Mouse (Mus musculus) embryonic facial prominence, embryonic 12.5 days (tissue): ENCODE measurements around the gene Osbpl5. TPM values are rescaled to one million over a fixed set of nuclear protein-coding genes. Genes with fewer than 3 reads are reported as not detected.

Experiments used
- ATAC-seq: fragments of 200-750 bp; cut with Nextera tagmentation; 2 replicates; pipeline ENCODE4 v1.8.0; 2017; ENCODE audit not compliant: insufficient number of reproducible peaks, insufficient read depth, low FRiP score, low TSS enrichment
- H3K27ac ChIP-seq: fragments of 300-500 bp; sonication (generic); 2 replicates; pipeline ENCODE4 v1.5.1; 2016; ENCODE audit warnings: mild to moderate bottlenecking
- H3K27me3 ChIP-seq: fragments of 300-500 bp; sonication (generic); 2 replicates; pipeline ENCODE4 v1.6.1; 2016; ENCODE audit warnings: mild to moderate bottlenecking, moderate library complexity
- H3K36me3 ChIP-seq: fragments of 300-500 bp; sonication (generic); 2 replicates; pipeline ENCODE4 v1.6.1; 2016; ENCODE audit warnings: mild to moderate bottlenecking
- H3K4me1 ChIP-seq: fragments of 300-500 bp; sonication (generic); 2 replicates; pipeline ENCODE4 v1.6.1; 2016
- H3K4me2 ChIP-seq: fragments of 300-500 bp; sonication (generic); replicated peaks from 2 replicates; pipeline ENCODE4 v1.6.1; 2016; ENCODE audit warnings: mild to moderate bottlenecking, moderate library complexity
- H3K4me3 ChIP-seq: fragments of 300-500 bp; sonication (generic); 2 replicates; pipeline ENCODE4 v1.5.1; 2016; ENCODE audit warnings: mild to moderate bottlenecking
- H3K9ac ChIP-seq: fragments of 300-500 bp; sonication (generic); 2 replicates; pipeline ENCODE4 v1.6.1; 2016; ENCODE audit warnings: mild to moderate bottlenecking, moderate library complexity
- H3K9me3 ChIP-seq: fragments of 300-500 bp; sonication (generic); 2 replicates; pipeline ENCODE4 v1.6.1; 2016; ENCODE audit warnings: mild to moderate bottlenecking, moderate library complexity
- WGBS: fragments of 180-500 bp; shearing (Covaris S2); methylation state at CpG from one replicate; pipeline ENCODE4 v1.1.7; 2016; 5-methylcytosine and 5-hydroxymethylcytosine counted together
- polyA plus RNA-seq: library from polyadenylated mRNA; unstranded; fragments of >200 nt; fragmentation: Nextera tagmentation; extraction: Ambion mirVana; gene quantifications from 2 replicates; pipeline ENCODE4 v1.2.1, GENCODE M21; 2016

Gene Osbpl5
- 31.6 and 35.6 TPM in 2 replicates for polyA plus RNA-seq

DNA sequence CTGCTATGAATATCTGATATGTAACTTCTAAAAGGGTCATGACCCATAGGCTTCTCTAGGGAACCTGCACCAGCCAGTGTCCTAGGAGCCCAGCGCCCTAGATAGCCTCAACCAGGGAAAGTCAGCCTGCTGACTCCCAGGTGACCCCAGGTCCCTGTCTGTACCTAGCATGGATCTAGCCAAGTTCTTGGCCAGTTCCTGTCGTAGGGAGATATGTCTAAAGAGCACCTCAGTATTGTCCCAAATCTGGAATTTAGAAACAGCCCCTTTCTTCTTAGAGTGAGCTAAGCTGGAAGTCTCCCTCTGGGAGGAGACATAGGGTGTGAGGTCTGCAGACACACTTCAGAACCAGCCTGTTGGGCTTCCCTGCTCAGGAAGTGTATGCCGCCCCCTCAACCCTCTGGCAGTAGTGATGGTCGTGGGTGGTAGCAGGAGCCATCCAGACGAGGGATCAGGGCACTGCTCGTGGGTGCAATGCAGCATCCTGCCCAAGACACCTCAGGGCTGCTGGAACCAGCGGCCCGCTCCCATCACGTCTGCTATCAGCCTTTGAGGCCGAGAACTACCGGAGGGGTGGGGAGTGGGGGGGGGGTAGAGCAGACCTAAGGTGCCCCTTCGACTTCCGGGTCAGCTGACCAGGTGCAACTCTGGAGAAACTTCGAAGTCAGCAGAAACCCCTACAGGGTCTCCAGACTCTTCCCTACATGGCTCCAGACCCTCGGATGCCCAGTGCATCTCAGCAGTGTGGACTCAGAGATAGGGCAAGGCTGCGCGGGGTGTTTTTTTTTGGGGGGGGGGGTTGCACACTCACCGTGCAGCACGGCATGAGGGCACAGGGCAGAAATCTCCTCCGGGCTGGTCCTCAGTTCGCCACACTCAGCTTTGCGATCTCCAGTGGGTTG, at the start of gene Osbpl5:
Osbpl5 (minus strand) TSS at position 861 of the 902 bp plus-strand sequence.
- Histone ChIP-seq H3K9me3 (no peaks in the 10 kb centered on the region), H3K4me3 (peak within 1 kb of the TSS; percentile 37), H3K27ac (no peak within 1 kb of the TSS), H3K9ac (peak within 1 kb of the TSS; percentile 43), H3K4me2 (peak within 1 kb of the TSS; percentile 71), H3K27me3 (peaks cover 30% of the 10 kb centered on the region), H3K4me1 (peaks cover 10% of the 10 kb centered on the region), H3K36me3 (no peaks in the 10 kb centered on the region)
- 23% methylated on average over 22 of the region's 22 CpGs for WGBS
- ATAC-seq = peak; percentile 54

GRCm38 (mm10) chr7:143805199-143805624, 48.4 kb upstream of the Osbpl5 start:
- no peaks in the 10 kb centered on the region for H3K27me3 ChIP-seq
- H3K4me1 ChIP-seq = no peaks in the 10 kb centered on the region
- no peak for ATAC-seq
- H3K9ac ChIP-seq = no peak overlapping the region
- WGBS = 82% methylated on average over 5 of the region's 5 CpGs
- H3K27ac ChIP-seq = no peak overlapping the region
- peaks cover 54% of the 10 kb centered on the region for H3K36me3 ChIP-seq
- no peak overlapping the region for H3K4me3 ChIP-seq
- no peaks in the 10 kb centered on the region for H3K9me3 ChIP-seq
- H3K4me2 ChIP-seq = no peak overlapping the region

DNA sequence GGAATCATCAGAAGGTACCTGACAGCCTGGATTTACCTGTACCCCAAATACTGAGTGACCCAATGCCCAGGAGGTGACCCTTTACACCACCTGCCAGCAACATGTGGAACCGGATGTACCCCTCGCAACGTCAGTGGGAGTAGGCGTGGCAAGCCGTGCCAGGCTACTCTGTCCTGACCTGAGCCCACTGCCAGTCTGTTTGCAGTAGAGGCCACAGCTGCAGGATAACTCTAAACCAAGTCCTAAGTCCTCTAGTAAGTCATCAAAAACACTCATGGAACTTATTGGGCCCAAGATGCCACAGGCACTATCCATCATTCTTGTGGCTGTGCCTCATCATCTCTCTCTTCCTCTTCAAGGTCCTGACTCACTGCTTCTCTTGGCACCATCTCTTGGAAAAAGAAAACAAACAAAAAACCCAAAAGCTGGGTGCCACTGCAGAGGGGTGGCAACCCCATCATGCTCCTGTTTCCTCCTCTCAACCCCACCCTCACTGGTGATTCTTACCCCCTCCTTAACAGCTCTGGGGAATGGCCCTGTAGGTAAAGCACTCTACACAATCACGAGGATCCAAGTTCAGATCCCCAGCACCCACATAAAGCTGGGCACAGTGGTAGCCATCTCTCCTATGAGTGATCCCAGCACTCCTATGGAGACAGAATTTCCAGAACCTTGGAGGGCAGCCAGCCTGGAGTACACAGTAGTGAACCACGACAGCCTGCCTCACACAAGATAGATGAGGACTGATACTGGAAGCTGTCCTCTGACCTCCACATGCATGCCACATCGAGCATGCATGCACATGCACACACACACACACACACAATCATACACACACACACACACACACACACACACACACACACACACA, 44.6 kb upstream of the Osbpl5 start:
- Histone ChIP-seq H3K36me3 (peaks cover 71% of the 10 kb centered on the region), H3K9me3 (no peaks in the 10 kb centered on the region), H3K27me3 (no peaks in the 10 kb centered on the region), H3K4me2 (no peak overlapping the region), H3K4me1 (no peaks in the 10 kb centered on the region), H3K27ac (no peak overlapping the region), H3K9ac (no peak overlapping the region), H3K4me3 (no peak overlapping the region)
- WGBS = 87% methylated on average over 8 of the region's 8 CpGs
- no peak for ATAC-seq

- Histone ChIP-seq H3K4me3 (no peak overlapping the region), H3K27me3 (no peaks in the 10 kb centered on the region), H3K4me2 (no peak overlapping the region), H3K9ac (no peak overlapping the region), H3K9me3 (no peaks in the 10 kb centered on the region), H3K27ac (no peak overlapping the region), H3K36me3 (peaks cover 73% of the 10 kb centered on the region), H3K4me1 (no peaks in the 10 kb centered on the region)
- ATAC-seq = no peak
- 80% methylated on average over 1 of the region's 1 CpGs for WGBS
Observed at GRCm38 (mm10) chr7:143800770-143801169, 44.0 kb upstream of the Osbpl5 start.

DNA sequence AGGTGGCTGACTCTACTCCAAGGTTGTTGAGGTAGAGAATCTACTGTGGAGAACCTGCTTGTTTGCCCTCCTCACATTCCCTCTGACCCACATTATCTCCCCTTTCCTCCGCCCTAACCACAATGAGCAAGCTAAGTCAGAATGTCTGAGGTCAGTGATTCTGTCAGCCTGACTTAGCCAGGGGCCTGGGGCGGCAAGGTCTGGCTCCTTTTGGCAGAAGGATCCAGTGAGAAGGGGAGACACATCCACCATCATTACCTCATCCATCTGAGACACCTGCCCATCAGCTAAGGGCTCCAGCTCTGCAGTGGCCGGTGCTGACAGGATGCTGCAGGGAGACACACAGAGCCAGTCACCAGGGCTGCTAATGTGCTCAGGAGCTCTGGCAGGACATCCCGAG, 42.0 kb upstream of the Osbpl5 start:
- no peak overlapping the region for H3K4me2 ChIP-seq
- 85% methylated on average over 4 of the region's 4 CpGs for whole genome bisulfite sequencing
- H3K36me3 ChIP-seq = peaks cover 67% of the 10 kb centered on the region
- no peak overlapping the region for H3K27ac ChIP-seq
- H3K4me3 ChIP-seq = no peak overlapping the region
- no peak for ATAC-seq
- no peak overlapping the region for H3K9ac ChIP-seq
- H3K27me3 ChIP-seq = no peaks in the 10 kb centered on the region
- H3K4me1 ChIP-seq = no peaks in the 10 kb centered on the region
- no peaks in the 10 kb centered on the region for H3K9me3 ChIP-seq

DNA sequence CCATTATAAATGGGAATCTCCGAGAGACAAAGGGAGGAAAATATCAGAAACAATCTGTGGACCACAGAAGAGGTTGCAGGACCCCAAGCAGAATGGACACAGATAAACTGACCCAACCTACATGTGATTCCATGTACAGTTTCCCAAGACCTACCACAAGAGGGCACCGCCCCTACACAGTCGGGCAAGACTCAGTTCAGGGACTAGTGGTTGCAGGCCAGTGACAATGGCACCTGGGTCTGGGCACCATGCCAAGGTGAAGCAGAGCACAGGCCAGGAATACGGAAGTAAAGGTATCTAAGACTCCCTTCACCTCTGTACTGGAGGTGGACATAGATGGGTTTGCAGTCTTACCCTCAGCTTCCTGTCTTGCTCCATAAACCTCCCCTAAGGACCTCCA, 36.3 kb upstream of the Osbpl5 start:
- Histone ChIP-seq H3K27me3 (no peaks in the 10 kb centered on the region), H3K4me1 (no peaks in the 10 kb centered on the region), H3K4me2 (no peak overlapping the region), H3K36me3 (peaks cover 31% of the 10 kb centered on the region), H3K4me3 (no peak overlapping the region), H3K9me3 (no peaks in the 10 kb centered on the region), H3K27ac (no peak overlapping the region), H3K9ac (no peak overlapping the region)
- 61% methylated on average over 4 of the region's 4 CpGs for WGBS
- peak; percentile 35; the same call in 1 of the 2 replicates for ATAC-seq

DNA sequence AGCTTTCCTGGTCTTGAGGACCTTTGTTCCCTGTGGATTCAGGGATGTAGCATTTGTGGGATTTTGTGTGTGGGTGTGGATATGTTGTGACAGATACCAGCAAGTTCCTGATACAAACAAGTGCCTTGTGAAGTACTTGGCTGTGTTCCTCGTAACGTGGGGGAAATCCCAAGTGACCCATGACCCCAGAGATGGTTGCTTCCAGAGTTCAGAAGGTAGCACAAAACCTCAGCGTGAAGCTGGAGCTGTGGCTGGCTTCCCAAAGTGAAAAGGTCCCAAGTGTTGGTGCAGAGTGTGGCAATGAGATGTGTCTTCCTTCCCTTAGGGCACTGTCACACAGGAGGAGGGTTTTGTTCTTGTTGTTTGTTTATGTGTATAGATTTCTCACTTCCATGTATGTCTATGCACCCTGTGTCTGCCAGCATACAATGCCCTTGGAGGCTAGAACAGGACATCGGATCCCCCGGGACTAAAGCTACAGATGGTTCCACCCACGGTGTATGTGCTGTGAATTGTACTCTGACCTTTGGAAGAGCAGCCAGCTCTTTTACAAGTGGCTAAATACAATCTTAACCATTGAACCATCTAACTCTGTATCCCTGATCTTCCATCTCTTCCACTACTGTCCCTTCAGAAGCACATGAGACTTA, 35.7 kb upstream of the Osbpl5 start:
- Histone ChIP-seq H3K36me3 (peaks cover 25% of the 10 kb centered on the region), H3K9ac (no peak overlapping the region), H3K9me3 (no peaks in the 10 kb centered on the region), H3K4me1 (no peaks in the 10 kb centered on the region), H3K4me2 (no peak overlapping the region), H3K4me3 (no peak overlapping the region), H3K27ac (no peak overlapping the region), H3K27me3 (no peaks in the 10 kb centered on the region)
- ATAC-seq = no peak
- WGBS = 78% methylated on average over 6 of the region's 6 CpGs

DNA sequence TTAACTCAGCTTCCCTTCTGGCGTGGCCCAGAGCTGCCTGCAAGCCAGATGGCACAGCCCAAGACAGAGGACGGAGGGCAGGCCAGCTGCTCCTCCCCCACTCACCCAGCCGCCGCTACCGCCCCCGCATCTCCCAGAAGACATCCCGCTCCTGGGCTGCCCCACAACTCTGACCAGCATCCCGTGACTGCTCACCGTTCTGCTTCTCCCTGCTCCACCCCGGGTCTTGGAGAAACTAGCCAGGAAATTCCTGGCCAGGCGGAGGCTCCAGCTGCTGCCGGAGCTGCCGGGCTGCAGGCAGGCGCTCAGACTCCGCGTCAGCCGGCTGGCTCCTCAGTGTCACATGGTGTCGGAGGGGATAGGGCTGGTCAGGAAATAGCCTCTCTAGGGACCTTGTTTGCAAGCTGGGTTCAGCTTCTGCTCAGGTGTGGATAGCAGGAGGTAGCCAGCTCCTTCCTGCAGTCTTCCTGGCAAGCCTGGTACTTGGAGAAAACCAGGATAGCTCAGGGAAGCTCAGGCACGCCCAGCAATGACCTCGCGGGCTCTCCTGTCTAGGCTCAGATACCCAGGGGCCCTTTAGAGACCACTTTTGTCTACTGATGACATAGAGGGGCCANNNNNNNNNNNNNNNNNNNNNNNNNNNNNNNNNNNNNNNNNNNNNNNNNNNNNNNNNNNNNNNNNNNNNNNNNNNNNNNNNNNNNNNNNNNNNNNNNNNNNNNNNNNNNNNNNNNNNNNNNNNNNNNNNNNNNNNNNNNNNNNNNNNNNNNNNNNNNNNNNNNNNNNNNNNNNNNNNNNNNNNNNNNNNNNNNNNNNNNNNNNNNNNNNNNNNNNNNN, 27.4 kb upstream of the Osbpl5 start, which contains the start of gene Mrgpre:
Mrgpre (minus strand) TSS at position 505 of the 834 bp plus-strand sequence.
- 3% methylated on average over 20 of the region's 21 CpGs for WGBS
- Histone ChIP-seq H3K4me3 (peak within 1 kb of the TSS; percentile 36), H3K27me3 (no peaks in the 10 kb centered on the region), H3K4me1 (peaks cover 27% of the 10 kb centered on the region), H3K9ac (peak within 1 kb of the TSS; percentile 41), H3K27ac (peak within 1 kb of the TSS; percentile 69), H3K4me2 (peak within 1 kb of the TSS; percentile 63), H3K9me3 (no peaks in the 10 kb centered on the region), H3K36me3 (no peaks in the 10 kb centered on the region)
- ATAC-seq = peak; percentile 82

DNA sequence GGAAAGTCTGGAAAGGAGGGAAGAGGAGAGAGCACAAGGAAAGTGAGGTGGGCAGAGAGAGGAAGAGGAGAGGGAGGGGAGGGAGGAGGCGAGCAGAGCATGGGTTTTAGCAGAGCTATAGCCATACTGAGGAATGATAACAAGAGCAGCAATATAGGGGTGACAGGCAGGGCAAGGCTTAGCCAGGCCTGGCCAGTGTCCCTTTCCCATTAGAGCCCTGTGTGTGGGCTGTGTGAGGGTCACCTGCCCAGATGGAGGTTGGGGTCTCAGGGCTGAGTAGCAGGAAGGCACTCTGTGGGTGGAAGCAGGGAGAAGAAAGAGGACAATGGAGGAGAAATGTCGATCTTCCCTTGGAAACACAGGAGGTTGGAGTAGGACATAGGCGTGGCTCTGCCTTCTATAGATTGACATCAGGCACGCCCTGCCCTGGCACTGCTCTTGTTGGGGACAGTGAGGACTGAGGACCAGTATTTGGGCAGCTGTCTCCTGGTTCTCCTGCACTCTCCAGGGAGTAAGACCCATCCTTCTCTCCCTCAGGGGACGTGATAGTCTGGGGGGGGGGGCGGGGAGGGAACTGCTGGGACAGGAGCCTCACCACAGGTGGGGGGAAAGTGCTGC, 26.7 kb upstream of the Osbpl5 start:
- Histone ChIP-seq H3K4me1 (peaks cover 27% of the 10 kb centered on the region), H3K27me3 (no peaks in the 10 kb centered on the region), H3K9me3 (no peaks in the 10 kb centered on the region), H3K4me3 (peak overlapping the region; percentile 36), H3K36me3 (no peaks in the 10 kb centered on the region), H3K27ac (peak overlapping the region; percentile 69), H3K9ac (peak overlapping the region; percentile 41), H3K4me2 (peak overlapping the region; percentile 63)
- WGBS = 17% methylated on average over 6 of the region's 6 CpGs
- ATAC-seq = peak; percentile 50; the same call in 1 of the 2 replicates

DNA sequence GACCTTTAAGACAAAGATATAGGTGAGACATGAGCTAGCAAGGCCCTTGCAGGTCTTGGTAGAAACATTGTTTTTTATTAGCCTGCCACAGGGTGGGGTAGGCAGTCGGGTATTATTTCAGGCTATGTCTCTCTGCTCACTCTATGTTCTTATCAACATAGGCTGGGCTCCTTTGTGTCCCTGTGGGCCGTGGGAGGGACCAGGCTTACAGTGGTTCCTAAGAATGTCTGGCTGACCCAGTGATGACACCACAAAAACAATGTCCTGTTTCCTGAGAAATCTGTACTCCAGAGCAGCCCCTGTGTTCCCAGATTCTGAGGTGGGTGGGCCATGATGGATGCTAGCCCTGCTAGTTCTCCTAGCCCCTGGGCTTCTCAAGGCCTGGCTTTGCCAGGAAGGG, 20.6 kb upstream of the Osbpl5 start:
- Histone ChIP-seq H3K27ac (no peak overlapping the region), H3K9me3 (no peaks in the 10 kb centered on the region), H3K4me2 (no peak overlapping the region), H3K27me3 (no peaks in the 10 kb centered on the region), H3K4me1 (no peaks in the 10 kb centered on the region), H3K36me3 (no peaks in the 10 kb centered on the region), H3K4me3 (no peak overlapping the region), H3K9ac (no peak overlapping the region)
- ATAC-seq = no peak
- 50% methylated on average over 2 of the region's 2 CpGs for WGBS
